Comparison of ENCODE assay signal across 36 mouse cellular contexts in the genomic region with DNA sequence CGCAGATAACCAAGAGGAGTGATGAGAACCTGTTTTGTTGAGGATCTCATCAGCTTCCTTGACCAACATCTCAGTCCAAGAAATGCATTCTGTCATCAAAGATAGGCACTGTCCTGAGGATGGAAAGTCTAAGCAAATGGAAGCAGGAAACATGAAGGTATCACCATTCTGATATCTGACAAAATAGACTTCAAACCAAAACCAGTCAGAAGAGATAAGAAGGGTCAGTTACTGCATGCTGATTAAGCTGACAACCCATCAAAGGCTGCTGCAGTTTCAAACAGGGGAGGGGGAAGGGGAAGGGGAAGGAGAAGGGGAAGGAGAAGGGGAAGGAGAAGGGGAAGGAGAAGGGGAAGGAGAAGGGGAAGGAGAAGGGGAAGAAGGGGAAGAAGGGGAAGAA. TPM values are rescaled to one million over a fixed set of nuclear protein-coding genes. Genes with fewer than 3 reads are reported as not detected.
"Had no signal": no experiment of that assay in that cellular context is flagged by ENCODE, and none has a peak within 500 bp of the region (broad histone marks: within the 10 kb centered on the region; RNA-seq: fewer than 3 reads in every experiment).

No protein-coding gene starts in this region.

- H3K4me3 ChIP-seq: heart, embryonic 10.5 days; heart, embryonic 12.5 days; heart, embryonic 13.5 days; heart, embryonic 15.5 days; hindbrain, embryonic 10.5 days; hindbrain, embryonic 12.5 days; hindbrain, embryonic 13.5 days; hindbrain, embryonic 15.5 days; intestine, embryonic 15.5 days; kidney, embryonic 15.5 days; layer of hippocampus, adult 2 months had no signal

- DNase-seq: heart, postnatal 10 days; heart, postnatal 14 days; heart, postnatal 36 days; heart, postnatal 4 days; kidney, adult 11 months; kidney, adult 18-20 months; kidney, adult 2 months; kidney, adult 8-10 months; kidney, adult 9 months; kidney, postnatal 10 days; kidney, postnatal 14 days; kidney, postnatal 25 days; kidney, postnatal 36 days; kidney, postnatal 4 days; layer of hippocampus, adult 9-11 months; layer of hippocampus, postnatal 36 days had no signal

- H3K27me3 ChIP-seq: heart, embryonic 12.5 days; heart, embryonic 13.5 days; heart, embryonic 15.5 days; hindbrain, embryonic 12.5 days; hindbrain, embryonic 13.5 days; hindbrain, embryonic 15.5 days; intestine, embryonic 15.5 days; kidney, embryonic 15.5 days had no signal

- H3K4me2 ChIP-seq: heart, embryonic 11.5 days; heart, embryonic 12.5 days; heart, embryonic 13.5 days; heart, embryonic 15.5 days; hindbrain, embryonic 12.5 days; hindbrain, embryonic 13.5 days; hindbrain, embryonic 14.5 days; hindbrain, embryonic 15.5 days; intestine, embryonic 15.5 days; kidney, embryonic 15.5 days had no signal

- H3K27ac ChIP-seq: heart, embryonic 10.5 days; heart, embryonic 13.5 days; heart, embryonic 15.5 days; hindbrain, embryonic 10.5 days; hindbrain, embryonic 12.5 days; hindbrain, embryonic 13.5 days; hindbrain, embryonic 14.5 days; hindbrain, embryonic 15.5 days; hindbrain, postnatal 0 days; intestine, embryonic 15.5 days; kidney, embryonic 15.5 days; kidney, postnatal 0 days; layer of hippocampus, adult 2 months had no signal

- ATAC-seq: hindbrain, embryonic 16.5 days; hindbrain, postnatal 0 days; inflammation-experienced regulatory T-cells, adult 6 months; intestine, embryonic 15.5 days; intestine, embryonic 16.5 days; intestine, postnatal 0 days had no signal

- H3K9me3 ChIP-seq: heart, embryonic 10.5 days; heart, embryonic 12.5 days; heart, embryonic 13.5 days; heart, embryonic 15.5 days; hindbrain, embryonic 12.5 days; hindbrain, embryonic 13.5 days; intestine, embryonic 15.5 days; kidney, embryonic 15.5 days had no signal

- H3K36me3 ChIP-seq: heart, embryonic 10.5 days; heart, embryonic 12.5 days; heart, embryonic 13.5 days; heart, embryonic 15.5 days; hindbrain, embryonic 10.5 days; hindbrain, embryonic 12.5 days; hindbrain, embryonic 13.5 days; hindbrain, embryonic 15.5 days; intestine, embryonic 15.5 days; kidney, embryonic 15.5 days had no signal

- H3K9ac ChIP-seq: heart, embryonic 12.5 days; heart, embryonic 13.5 days; heart, embryonic 15.5 days; hindbrain, embryonic 12.5 days; hindbrain, embryonic 13.5 days; hindbrain, embryonic 14.5 days; hindbrain, embryonic 15.5 days; intestine, embryonic 15.5 days; kidney, embryonic 15.5 days had no signal

- H3K4me1 ChIP-seq: heart, embryonic 10.5 days; heart, embryonic 12.5 days; heart, embryonic 13.5 days; heart, embryonic 15.5 days; hindbrain, embryonic 10.5 days; intestine, embryonic 15.5 days; kidney, embryonic 15.5 days had no signal

RNA-seq across cellular contexts. Expression of a gene that starts 34.0 kb away (rescaled TPM):
- total RNA-seq: hematopoietic stem cell, adult 5-6 weeks had no signal
- polyA plus RNA-seq: inflammation-experienced regulatory T-cells, adult 6 months had no signal
